Mouse (Mus musculus) T-cell, adult 2 months (primary cell): ENCODE measurements at regions not wholly inside any gene's neighbourhood (a gene's known extent, or its start where the extent isn't known, plus 50 kb on each side); places are given as distances from the start of the nearest gene placed in this dataset.

Experiments
- DNase-seq: peaks from one replicate; pipeline ENCODE4 v3.0.0; 2022; ENCODE audit warnings: low spot score

DNA sequence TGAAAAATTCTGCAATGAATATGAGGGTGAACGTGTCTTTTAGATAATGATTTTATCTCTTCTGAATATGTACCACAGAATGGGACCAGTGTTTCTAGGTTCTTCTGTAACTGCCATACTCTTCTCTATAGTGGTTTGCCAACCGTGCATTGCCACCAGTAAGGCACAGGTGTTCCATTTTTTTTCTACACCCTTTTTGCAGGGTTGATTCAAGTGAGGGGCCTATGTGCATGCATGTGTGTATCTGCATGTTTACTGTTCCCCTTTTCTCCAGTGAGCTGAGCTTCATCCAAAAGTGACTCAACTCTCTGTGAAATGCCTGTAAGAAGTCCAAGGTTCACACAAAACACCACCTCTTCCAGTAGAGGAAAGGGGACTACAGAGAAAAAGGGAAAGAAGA, 467.7 kb downstream of the Gsdmc2 start:
- no peak for DNase-seq

DNA sequence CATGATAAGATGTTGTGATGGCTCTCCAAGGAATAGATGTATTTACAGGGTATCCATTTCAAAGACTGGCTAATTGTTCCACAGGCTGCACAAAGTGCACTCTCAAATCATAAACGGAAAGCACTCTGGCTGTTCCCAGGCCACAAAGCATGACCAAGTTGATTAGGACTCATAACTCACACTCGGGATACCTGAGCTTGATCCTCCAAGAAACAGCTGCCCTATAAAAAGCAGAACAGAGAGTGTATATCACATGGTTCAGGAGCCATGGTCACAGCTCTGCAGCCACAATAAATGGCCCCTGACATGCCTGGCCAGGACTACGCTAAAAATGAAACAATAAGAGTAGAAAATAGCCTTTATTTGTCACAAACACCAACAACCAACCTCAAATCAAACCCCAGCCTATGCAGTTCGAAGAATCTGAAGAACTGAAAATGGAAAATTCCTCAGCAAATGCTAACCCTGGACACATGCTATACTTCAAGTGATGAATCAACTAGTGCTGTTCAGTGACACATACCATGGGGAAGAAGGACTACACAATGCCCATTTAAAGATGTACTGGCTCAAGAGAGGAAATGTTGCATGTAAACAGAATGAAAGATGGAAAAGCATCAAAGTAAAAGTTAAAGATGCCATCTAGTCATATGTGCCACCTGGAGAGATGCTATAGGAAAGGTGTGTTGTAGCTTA, 473.5 kb downstream of the Gsdmc2 start:
- no peak for DNase-seq

DNA sequence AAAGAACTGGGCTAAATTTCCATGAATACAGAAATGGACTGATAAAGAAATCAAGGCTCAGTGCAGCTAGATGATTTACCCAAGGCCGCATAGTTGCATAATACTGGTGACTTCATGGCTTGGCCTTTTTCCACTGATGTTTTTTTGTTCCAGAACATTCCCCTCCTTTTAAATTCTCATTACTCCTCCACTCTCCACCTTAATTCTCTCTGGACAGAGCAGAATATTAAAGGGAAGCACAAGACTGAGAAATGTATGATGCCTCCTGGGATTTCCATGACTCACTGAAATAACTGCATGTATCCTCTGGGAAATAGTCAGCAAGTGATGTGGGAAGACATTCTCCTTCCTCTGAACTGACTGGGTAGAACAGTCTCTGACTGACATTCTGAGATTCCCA, 480.5 kb downstream of the Gsdmc2 start:
- DNase-seq: no peak

DNA sequence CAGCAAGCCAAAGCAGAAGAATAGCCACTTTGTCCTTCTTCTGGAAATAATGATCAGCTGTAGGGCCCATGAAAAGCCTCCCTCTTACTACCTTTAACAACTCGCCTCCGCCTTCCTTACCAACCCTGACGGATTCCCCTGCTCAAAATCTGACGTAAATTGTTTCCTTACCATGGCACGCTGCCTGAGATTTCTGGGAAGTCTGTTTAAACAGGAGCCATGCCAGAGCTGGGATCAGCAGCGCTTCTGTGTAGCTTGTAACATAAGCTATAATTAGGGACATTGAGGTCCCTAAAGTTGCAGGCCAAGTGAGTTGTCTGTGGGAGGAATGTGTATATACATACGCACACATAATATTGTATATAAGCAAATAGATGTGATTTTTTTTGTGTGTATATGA, 484.6 kb downstream of the Gsdmc2 start:
- no peak for DNase-seq

DNA sequence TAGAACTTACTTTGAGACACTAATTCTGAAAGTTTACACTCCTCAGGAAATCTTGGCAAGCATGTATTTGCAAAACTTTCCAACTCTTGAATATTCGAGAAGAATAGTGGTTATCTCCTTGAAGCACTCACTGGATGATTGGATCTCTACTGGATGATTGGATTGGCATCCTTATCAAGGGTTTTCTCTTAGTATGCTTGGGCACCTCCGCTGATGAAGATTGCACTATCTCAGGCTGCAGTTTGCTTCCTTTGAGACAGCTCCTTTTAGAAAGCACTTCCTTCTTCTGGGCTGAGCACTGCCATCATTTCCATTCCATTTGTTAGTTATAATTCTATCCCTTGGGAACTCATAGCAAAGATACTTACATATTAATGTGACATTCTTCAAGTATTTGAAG, 503.2 kb downstream of the Gsdmc2 start:
- DNase-seq: no peak

DNA sequence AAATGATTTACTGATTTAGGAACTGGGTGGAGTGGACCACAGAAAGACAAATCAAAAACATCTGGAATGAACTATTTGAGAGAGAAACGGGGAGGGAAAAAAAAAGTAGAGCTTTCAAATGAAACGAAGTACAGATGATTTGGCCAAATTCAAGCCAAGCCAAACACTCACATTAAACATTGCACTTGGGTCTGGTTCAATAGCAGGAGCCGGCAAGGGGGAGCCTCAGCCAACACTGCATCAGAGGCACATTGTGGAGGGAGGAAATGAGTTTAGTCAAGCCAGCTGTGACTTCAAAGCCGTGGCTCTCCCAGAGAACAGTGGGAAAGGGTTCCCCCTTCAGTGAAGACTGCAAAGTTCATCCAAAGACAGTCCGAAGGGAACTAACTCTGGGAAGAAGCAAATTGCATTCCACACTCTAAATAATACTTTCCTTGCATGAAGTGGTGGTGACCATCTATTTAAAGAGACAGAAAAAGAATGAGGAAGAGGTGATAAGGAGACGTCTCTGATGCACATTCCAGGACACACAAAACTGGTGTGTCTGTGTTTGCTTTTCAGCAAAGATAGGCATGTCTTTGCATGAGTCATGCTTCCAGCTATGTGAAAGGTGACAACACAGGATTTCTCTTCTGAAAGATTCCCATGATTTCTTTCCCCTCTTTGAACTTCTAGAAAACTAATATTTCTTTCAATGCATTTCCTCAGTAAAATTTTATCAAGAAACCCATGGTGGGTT, 504.5 kb downstream of the Gsdmc2 start:
- no peak for DNase-seq

DNA sequence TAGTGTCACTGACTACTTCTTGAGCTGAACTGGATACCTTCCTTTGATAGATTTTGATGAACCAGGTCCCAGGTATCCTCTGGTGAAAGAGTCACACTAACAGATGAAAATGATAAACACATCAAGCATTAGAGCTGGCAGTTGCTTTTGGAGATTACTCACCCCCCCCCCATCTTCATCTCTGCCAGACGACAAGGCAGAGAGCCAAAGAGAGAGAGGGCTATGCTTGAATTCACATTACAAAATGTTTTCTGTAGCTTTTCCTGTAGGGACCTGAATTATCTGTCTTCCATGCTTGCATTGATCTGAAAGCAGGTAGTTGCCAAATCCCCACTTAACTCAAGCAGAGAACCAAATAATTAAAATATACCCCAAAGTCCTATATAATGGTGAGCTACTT, 525.3 kb downstream of the Gsdmc2 start:
- no peak for DNase-seq

DNA sequence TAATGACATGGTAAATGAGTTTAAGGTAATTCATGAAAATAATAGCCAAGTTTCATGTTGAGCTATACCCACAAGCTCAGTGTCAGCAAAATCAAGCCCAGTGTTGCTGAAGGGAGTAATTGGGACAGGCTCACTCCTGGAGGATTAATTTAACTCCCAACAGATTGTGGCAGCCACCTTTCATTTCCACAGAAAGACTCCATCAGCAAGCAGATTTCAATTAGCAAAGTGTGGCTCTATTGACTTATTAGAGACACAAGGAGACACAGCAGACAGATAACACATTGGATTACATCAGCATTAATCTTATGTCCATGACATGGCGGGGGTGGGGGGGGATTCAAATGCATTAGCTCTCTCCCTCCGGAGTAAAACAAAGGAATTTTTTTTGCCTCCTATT, 534.6 kb downstream of the Gsdmc2 start:
- no peak for DNase-seq

DNA sequence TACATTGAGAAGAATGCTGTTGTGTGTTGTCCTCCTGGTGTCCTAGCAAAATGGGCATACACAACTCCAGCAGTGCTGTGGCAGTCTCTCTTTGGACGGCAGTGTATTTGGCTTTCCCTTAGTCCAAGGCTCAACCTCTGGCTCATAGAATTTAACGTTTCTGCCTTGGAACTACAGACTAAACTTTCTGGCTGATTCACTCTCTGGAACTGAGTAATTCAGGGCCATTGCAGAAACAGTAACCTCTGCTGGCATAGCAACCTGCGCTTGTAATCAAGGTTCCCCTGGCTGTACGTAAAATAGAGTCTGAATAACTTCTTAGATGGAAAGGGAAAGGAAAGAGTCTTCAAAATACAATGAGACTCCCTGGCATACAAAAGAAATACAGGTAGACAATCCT, 545.7 kb downstream of the Gsdmc2 start:
- no peak for DNase-seq

DNA sequence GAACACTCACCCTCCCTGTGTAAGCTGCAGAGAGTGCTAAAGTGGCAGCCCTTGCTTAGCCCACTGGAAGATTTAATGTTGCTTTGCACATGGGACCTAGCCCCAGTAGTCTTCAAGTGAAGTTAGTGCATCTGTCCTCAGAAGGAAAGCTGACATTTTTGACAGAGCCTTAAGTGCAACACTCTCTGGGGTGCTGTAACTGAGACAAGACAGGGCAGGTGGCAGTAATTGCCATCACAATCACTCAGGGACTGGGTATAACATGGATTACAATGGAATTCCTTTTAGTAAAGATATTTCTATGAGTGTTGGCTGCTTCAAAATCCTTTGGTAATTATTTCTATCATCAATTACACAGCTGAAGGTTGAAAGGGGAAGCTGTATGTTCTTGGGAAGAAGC, 556.4 kb downstream of the Gsdmc2 start:
- DNase-seq: no peak

DNA sequence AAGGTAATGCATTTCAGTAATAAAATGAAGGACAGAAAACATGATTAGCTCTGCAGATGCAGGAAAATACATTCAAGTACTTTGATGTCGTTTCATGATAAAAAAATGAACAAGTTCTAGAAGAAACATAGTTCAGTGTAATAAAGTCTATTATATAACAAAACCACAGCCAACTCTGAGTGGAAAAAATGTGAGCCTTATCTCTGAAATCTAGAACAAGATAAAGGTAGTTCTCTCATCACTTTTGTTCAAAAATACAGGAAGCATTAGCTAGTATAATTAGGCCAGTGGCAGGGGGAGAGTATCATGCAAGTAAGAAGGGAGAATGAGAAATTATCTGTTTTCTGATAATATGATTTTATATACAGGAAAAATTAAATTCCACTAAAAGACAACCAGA, 559.0 kb downstream of the Gsdmc2 start:
- no peak for DNase-seq

DNA sequence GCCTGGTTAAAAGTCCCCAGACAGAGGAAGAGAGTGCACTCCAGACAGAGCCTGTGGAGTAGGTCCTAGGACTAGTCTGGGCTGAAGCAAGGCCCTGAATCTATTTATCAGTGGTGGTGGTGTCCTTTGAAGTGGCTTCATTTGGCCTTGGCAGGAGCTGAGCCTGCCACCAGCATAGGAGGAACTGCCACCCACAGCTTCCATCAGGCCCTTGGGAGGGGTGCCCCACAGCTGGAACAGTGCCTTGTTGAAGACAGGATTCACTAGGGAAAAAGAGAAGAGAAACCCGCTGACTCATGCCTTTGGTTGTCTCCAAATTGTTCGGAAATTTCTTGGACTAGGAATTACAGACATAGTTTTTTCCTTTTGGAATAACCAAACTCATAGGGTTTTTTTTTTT, 574.6 kb downstream of the Gsdmc2 start:
- DNase-seq: no peak

DNA sequence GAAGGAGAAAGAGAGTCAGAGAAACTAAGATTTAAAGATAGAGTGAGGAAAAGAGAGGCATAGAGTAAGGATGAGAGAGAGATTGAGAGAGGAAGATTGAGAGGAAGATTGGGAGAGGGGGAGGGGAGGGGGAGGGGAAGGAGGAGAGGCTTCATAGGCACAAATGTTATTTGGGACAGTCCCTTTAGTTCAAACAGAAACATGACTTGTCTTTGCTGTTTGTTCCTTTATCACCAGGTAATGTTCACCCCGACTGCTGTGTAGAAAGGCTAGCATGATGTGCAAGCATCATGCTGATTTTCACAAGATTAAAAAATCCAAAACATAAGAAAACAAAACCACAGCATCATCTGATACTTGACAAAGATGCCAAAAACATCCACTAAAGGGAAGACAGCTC, 579.1 kb downstream of the Gsdmc2 start:
- DNase-seq: no peak

DNA sequence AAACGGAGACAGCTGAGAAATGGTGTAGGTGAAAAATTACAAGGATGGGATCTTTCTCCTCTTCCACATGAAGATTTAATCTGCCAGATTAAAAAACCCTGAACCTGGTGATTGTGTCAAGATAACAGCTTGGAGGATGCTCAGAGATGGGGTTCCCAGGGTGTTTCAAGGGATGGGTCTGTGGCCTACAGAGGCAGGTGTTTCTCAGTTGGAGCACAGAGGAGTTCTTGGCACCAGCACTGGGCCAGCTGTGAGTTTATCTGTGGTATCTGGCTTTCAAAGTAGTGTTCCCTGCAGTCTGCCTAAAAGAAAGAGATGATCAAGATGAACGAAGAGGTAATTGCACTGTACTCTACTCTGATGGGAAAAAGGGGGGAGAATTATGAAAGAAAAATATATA, 589.2 kb downstream of the Gsdmc2 start:
- no peak for DNase-seq

DNA sequence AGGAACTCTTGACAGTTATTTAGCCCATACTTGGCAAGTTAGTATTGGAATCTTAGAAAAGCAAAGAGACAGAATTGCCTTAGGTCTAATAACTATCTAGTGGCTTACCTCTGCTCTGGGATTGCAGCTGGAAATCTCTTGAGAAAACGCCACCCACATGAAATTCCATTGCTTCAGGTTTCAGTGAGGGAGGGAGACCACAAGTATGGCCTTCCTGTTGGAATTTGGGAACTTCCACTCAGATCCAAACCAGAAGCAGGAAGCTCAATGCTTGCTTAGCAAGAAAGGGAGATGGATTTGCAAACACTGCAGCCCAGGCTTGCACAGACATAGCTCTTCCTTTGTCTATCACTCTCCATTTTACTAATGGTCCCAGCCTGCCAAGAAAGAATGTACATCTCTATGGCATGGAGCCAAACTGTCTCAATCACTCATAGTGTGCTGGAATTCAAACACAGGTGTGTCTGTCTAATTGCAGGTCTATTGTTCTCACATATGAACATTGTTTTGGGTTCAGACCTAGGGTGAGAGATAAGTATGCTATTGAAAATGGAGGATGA, 592.1 kb downstream of the Gsdmc2 start:
- no peak for DNase-seq

DNA sequence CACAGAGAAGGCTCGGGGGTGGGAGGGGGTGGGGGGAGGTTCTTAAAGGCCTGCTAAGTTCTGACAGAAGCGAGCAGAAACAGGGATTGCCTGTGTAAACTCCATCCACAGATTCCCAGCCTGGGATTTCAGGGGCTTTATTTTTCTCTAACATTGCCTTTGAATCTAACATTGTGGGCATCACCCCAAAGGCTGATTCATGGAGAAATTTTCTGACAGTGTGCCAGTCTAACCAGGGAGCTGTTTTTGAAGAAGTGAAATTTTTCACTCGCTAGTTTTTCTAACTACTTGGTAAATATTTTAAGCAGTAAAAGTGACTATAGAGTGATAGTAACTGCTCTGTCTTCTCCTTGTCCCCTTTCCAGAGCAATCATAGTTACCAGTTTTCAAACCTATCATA, 606.4 kb downstream of the Gsdmc2 start:
- no peak for DNase-seq

DNA sequence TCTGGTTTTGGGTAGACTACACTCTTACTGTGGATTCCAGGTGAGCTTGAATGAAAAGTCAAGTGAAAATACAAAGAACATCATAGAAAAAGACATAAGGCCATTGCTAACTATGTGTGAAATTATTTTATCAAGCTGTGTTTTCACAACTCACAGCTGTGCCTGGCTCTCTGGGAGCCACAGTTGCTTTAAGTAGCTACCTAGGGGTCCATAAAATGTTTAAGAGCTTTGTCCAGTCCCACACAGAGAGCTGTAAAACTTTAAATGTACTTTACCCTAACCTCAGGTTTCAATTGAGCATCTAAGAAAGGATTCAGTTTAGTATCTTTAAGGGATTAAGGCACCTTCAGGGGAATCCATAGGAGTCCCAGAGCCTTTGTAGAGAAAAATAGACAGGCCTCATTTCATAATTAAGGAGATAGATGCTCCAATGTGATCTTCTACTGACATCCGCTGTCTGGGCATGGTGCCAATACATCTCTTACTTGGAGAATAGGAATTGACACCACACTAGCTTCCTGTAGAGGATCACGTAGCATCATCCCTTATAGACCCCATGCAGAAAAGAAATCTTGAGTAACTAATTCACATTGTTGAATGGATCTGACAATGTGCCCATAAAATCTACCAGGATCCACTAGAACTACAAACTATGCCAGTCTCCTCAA, 626.5 kb downstream of the Gsdmc2 start:
- DNase-seq: no peak

DNA sequence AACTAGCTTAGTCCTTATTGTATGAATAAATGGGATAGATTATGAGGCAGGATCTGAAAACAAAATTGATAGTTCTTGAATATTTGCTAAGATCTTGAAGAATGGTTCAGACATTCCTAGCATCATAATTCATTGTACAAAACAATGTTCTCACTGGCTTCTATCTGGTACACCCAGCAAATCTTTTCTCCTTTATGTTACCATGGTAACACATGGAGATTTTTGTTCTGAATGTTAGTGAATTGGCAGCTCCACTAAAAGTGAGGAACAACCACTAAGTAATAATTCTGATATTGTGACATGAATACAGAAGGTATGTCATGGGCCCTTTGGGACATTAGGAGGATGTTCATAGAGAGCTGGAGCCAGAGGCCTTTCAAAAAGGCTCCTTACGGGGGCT, 639.8 kb downstream of the Gsdmc2 start:
- DNase-seq: no peak

DNA sequence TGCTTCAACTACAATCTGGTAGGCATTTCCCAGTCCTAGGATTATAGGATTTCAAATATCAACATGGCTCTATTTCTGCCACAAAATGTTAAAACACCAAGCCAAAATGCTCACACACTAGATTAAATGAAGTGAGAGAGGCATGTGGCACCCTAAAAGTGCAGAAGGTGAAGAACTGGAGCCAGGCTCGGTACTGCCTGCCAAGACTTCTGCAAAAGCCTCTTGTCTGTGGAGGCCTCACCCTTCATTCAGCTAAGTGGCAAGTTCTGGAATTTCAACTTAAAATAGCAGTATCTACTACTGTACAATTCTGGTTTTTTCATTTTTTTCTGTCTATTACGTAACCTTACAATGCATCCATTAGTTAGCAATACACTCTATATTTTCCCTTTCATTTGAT, 649.9 kb downstream of the Gsdmc2 start:
- no peak for DNase-seq

DNA sequence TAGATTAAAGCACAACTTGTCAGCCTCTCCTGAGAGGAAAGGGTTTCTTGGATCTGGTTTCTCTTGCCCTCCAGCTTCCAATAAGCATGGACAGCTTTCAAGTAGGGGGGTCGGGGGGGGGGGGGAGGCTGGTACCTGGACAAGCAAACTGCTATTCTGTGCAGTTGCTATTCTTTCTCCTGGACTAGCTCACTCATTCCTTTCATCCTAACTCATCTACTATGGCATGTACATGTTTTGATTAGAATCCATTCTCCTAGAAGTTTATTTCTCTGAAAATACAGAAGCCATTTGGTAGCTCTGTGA, 650.5 kb downstream of the Gsdmc2 start:
- no peak for DNase-seq

DNA sequence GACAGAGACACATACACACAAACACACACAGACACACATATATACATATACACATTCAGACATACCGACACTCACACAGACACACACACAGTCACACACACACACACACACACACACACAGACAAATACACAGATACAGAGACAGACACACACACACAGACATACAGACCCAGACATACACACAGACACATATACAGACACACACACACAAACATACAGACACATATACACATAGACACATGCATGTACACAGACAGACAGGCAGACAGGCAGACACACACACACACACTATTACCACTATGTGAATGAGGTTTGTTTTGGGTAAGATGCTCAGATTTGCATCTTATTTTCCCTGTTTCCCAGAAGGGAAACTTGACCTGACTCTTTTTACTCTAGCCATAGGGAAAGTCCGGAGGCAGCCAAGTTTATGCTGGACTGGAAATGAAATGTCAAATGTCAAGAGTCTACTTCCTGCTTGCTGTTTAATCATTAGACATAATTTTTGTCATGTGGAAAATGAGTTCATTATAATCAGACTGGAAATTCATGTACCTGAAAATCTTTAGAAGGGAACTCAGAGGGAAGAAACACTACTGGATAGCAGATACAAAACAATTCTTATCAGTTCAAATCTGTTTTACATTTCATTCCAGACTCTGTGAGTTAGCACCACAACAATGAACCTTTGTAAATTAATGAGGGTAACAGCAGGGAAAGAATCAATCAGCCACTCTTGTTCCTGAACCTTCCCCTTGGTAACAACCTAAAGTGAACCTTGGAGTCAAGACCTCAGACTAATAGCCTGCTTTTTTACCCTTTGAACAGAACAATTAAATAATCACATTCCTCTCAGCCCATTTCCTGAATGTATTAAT, 651.1 kb downstream of the Gsdmc2 start:
- no peak for DNase-seq

DNA sequence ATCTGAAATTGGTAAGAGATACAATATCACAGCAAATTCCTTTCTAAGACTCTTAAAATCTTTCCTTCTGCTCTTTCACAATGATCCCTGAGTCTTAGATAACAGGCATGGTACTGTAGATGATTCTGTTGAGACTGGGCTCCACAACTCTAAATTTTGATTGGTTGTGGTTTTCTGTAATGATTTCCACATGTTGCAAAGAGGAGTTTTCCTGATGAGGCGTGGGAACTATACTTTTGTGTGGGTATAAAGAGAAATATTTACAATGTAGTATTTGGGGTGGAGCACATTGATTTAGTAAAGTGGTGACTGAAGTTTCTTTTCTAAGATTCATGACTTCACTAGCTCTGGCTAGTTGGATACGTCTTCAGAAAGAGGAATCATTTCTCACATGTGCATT, 653.2 kb downstream of the Gsdmc2 start:
- no peak for DNase-seq
